8 mouse cellular contexts compared by ENCODE assay signal in the genomic region with DNA sequence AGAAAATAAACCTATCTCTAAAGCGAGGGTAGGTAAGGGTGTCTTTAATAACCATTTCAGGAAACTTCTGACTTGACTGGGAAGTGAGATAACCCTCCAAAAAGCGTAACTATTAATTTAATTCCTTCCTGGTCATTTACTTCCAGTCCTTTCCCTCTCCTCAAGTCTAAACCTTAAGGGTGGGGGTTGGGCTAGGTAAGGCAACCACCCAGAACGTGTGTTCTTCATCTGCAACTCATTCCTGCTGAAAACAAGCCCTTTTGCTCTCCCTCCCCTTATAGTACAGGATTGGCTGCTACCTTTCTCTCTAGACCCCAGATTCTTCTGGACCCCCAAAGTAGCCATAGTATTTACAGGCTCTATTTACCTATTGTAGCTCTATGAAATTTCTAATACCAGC. TPM values are rescaled to one million over a fixed set of nuclear protein-coding genes. Genes with fewer than 3 reads are reported as not detected.
DNase-seq lines count a peak whose midpoint lies in the region; ATAC-seq lines count a peak whose summit lies in the region.

No protein-coding gene starts in this region.

- no peaks in the 10 kb centered on the region for H3K9me3 ChIP-seq in kidney, embryonic 15.5 days (replicated peaks)
- no peaks in the 10 kb centered on the region for H3K9me3 ChIP-seq in embryonic facial prominence, embryonic 15.5 days (replicated peaks)
- no peaks in the 10 kb centered on the region for H3K9me3 ChIP-seq in liver, embryonic 11.5 days (ENCODE audit: control insufficient read depth, low read length)

- H3K4me3 ChIP-seq in kidney, embryonic 15.5 days (replicated peaks) = peak overlapping the region; percentile 54
- H3K4me3 ChIP-seq in embryonic facial prominence, embryonic 15.5 days (replicated peaks) = peak overlapping the region; percentile 52
- peak overlapping the region; percentile 59 for H3K4me3 ChIP-seq in liver, embryonic 11.5 days (ENCODE audit: low read depth, low read length)

- 13% methylated on average over 3 of the region's 3 CpGs for WGBS in kidney, embryonic 15.5 days
- WGBS in embryonic facial prominence, embryonic 15.5 days = 7% methylated on average over 3 of the region's 3 CpGs
- WGBS in liver, embryonic 11.5 days = 2% methylated on average over 3 of the region's 3 CpGs

- H3K9ac ChIP-seq in kidney, embryonic 15.5 days = peak overlapping the region; percentile 26; the same call in 1 of the 2 replicates
- H3K9ac ChIP-seq in embryonic facial prominence, embryonic 15.5 days = peak overlapping the region; percentile 26
- H3K9ac ChIP-seq in liver, embryonic 11.5 days (ENCODE audit: low read depth, low read length) = peak overlapping the region; percentile 53

- peaks cover 5% of the 10 kb centered on the region for H3K4me1 ChIP-seq in kidney, embryonic 15.5 days
- H3K4me1 ChIP-seq in embryonic facial prominence, embryonic 15.5 days = 0 out of 2 replicates have a peak, but pooled peaks cover 4% of the 10 kb centered on the region
- no peaks in the 10 kb centered on the region for H3K4me1 ChIP-seq in liver, embryonic 11.5 days (replicated peaks; ENCODE audit: control insufficient read depth, insufficient read depth, low read length)

- peak overlapping the region; percentile 85 for H3K27ac ChIP-seq in kidney, embryonic 15.5 days
- peak overlapping the region; percentile 88 for H3K27ac ChIP-seq in embryonic facial prominence, embryonic 15.5 days (replicated peaks)
- H3K27ac ChIP-seq in liver, embryonic 11.5 days (ENCODE audit: low read depth, low read length) = no peak overlapping the region

- H3K4me2 ChIP-seq in kidney, embryonic 15.5 days = peak overlapping the region; percentile 58
- peak overlapping the region; percentile 49 for H3K4me2 ChIP-seq in embryonic facial prominence, embryonic 15.5 days (replicated peaks)
- H3K4me2 ChIP-seq in liver, embryonic 11.5 days = peak overlapping the region; percentile 65

- intact Hi-C loops in gastrocnemius, postnatal 36 days (cut with DNase I) = no loop called here

- no peak for ATAC-seq in kidney, embryonic 15.5 days (replicated peaks; ENCODE audit: low FRiP score)
- ATAC-seq in embryonic facial prominence, embryonic 15.5 days (ENCODE audit: insufficient number of reproducible peaks, low FRiP score, low TSS enrichment, low read depth) = no peak
- no peak for ATAC-seq in liver, embryonic 11.5 days (replicated peaks; ENCODE audit: low FRiP score)

- H3K36me3 ChIP-seq in kidney, embryonic 15.5 days = peaks cover 7% of the 10 kb centered on the region
- no peaks in the 10 kb centered on the region for H3K36me3 ChIP-seq in embryonic facial prominence, embryonic 15.5 days
- no peaks in the 10 kb centered on the region for H3K36me3 ChIP-seq in liver, embryonic 11.5 days (ENCODE audit: control insufficient read depth, insufficient read depth, low read length)

- no peak for DNase-seq in kidney, adult 11 months
- peak; percentile 36 for DNase-seq in NIH3T3 (ENCODE audit: low read depth)
- no peak for DNase-seq in liver, embryonic 11.5 days (ENCODE audit: low spot score)
- no peak for DNase-seq in gastrocnemius, postnatal 36 days
- no peak for DNase-seq in c-Kit-positive CD71-positive TER-119-positive erythroid progenitor cells, embryonic 14.5 days (ENCODE audit: low spot score)
- DNase-seq in left cerebral cortex, adult 18-20 months (ENCODE audit: low spot score in 2 of 2) = no peak

- H3K27me3 ChIP-seq in kidney, embryonic 15.5 days = peaks cover 14% of the 10 kb centered on the region; the same call in 1 of the 2 replicates
- no peaks in the 10 kb centered on the region for H3K27me3 ChIP-seq in embryonic facial prominence, embryonic 15.5 days
- no peaks in the 10 kb centered on the region for H3K27me3 ChIP-seq in liver, embryonic 11.5 days (replicated peaks; ENCODE audit: control insufficient read depth, insufficient read depth, low read length)

RNA-seq across cellular contexts. Expression of a gene that starts 0.8 kb away (rescaled TPM):
- 30.4 and 31.2 TPM in 2 replicates for polyA plus RNA-seq in kidney, embryonic 15.5 days (2015; fragmentation: Nextera tagmentation; extraction: Ambion mirVana)
- 27.6 and 27.9 TPM in 2 replicates for polyA plus RNA-seq in embryonic facial prominence, embryonic 15.5 days (2015; fragmentation: Nextera tagmentation; extraction: Ambion mirVana)
- 32.6 and 32.9 TPM in 2 replicates for polyA plus RNA-seq in liver, embryonic 11.5 days (2014; fragmentation: Nextera tagmentation; extraction: Ambion mirVana)
- 10 to 100 TPM; 28.0 to 36.6 TPM for total RNA-seq in gastrocnemius, postnatal 36 days (2021)
- total RNA-seq in left cerebral cortex, adult 18-20 months (2021) = 100 to 1,000 TPM; 210 to 212 TPM

RNA-seq across cellular contexts. Expression of a gene that starts 28.1 kb away (rescaled TPM):
- 11.9 and 14.5 TPM in 2 replicates for polyA plus RNA-seq in kidney, embryonic 15.5 days (2015; fragmentation: Nextera tagmentation; extraction: Ambion mirVana)
- 11.2 and 12.5 TPM in 2 replicates for polyA plus RNA-seq in embryonic facial prominence, embryonic 15.5 days (2015; fragmentation: Nextera tagmentation; extraction: Ambion mirVana)
- polyA plus RNA-seq in liver, embryonic 11.5 days (2014; fragmentation: Nextera tagmentation; extraction: Ambion mirVana) = 4.1 and 4.6 TPM in 2 replicates
- total RNA-seq in gastrocnemius, postnatal 36 days (2021) = 1 to 10 TPM; 2.0 to 2.1 TPM
- 10 to 100 TPM; 19.5 to 20.4 TPM for total RNA-seq in left cerebral cortex, adult 18-20 months (2021)
